Mouse (Mus musculus): ENCODE results near the gene Gm28551. TPM values are rescaled to one million over a fixed set of nuclear protein-coding genes. Genes with fewer than 3 reads are reported as not detected.
"Not testable (repeated sequence)": the region's sequence is repeated elsewhere in the genome, so short reads cannot be mapped to it uniquely, and the experiment has no call there.

Gene Gm28551
- total and polyA plus RNA-seq, 3 experiments: 0.04 to 1.1 TPM; not detected in 1

GRCm38 (mm10) chr1:53335465-53335864, 17.0 kb downstream of the Gm28551 start:
- no peak for DNase-seq (ENCODE audit: extremely low read depth)
- dilution Hi-C loops (cut with MboI; ENCODE audit: extremely low pct_ligation_motif_present, extremely low pct_unique_long_range_greater_than_20kb, low sequenced_read_pairs): no loop called here

DNA sequence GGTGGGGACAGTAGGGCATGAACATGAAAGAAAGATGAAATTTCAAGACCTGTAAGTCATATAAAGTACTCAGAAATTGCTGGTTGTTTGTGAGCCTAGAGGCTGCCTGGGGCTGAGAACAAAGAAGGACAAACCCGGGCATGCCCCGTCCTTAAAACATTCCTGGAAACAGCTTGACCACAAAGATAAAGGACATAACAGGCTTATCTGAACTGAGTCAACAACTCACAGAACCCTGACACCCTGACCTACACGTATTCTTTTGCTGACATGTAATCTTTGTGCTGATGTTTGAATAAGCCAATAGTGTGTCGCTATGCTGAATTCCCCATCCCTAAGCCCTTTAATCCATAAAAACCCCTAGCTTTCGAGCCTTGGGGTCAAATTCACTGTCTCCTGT, 18.9 kb downstream of the Gm28551 start:
- H3K36me3 ChIP-seq (replicated peaks in 1 of 2; ENCODE audit: control insufficient read depth in 1 of 2, insufficient read depth in 1 of 2, low read length in 1 of 2); H3K4me3 ChIP-seq (replicated peaks in 1 of 3; ENCODE audit: low read depth in 2 of 3, low read length in 2 of 3, poor library complexity in 1 of 3); H3K27ac ChIP-seq (ENCODE audit: insufficient read depth, low read depth); H3K9ac ChIP-seq (ENCODE audit: insufficient read depth, low read depth); H3K79me2 ChIP-seq (replicated peaks; ENCODE audit: control insufficient read depth, extremely low read depth, insufficient read depth, poor library complexity, severe bottlenecking); H3K4me2 ChIP-seq (ENCODE audit: insufficient read depth, low read depth, poor library complexity, severe bottlenecking); H3K9me3 ChIP-seq (replicated peaks; ENCODE audit: low read length); H3K4me1 ChIP-seq (ENCODE audit: control insufficient read depth in 1 of 2, insufficient read depth in 2 of 2); in situ Hi-C loops (cut with MboI; ENCODE audit: low pct_ligation_motif_present, low pct_unique_long_range_greater_than_20kb, low sequenced_read_pairs); DNase-seq (ENCODE audit: extremely low read depth); dilution Hi-C loops (cut with MboI; ENCODE audit: extremely low pct_ligation_motif_present, extremely low pct_unique_long_range_greater_than_20kb, low sequenced_read_pairs); H3K27me3 ChIP-seq (replicated peaks): not testable (repeated sequence)

More at GRCm38 (mm10) chr1:53335465-53335864, 17.0 kb downstream of the Gm28551 start:
- TF ChIP-seq E2F4 (IDR thresholded peaks at IDR 0.05; ENCODE audit: insufficient replicate concordance, low read depth, low read length) (no peak), SIN3A (IDR thresholded peaks at IDR 0.05; ENCODE audit: low read length) (no peak), MAZ (IDR thresholded peaks at IDR 0.05; ENCODE audit: low read depth, low read length) (no peak), POLR2AphosphoS2 (IDR thresholded peaks at IDR 0.05; ENCODE audit: low read depth, low read length) (no peak), JUND (conservative IDR thresholded peaks at IDR 0.05; ENCODE audit: low read depth, low read length) (no peak), ZNF384 (IDR thresholded peaks at IDR 0.05; ENCODE audit: low read depth, low read length) (no peak), PAX5 (IDR thresholded peaks at IDR 0.05; ENCODE audit: low read length) (no peak), ZMIZ1 (IDR thresholded peaks at IDR 0.05; ENCODE audit: low read depth, low read length) (no peak), ELF1 (IDR thresholded peaks at IDR 0.05; ENCODE audit: low read depth, low read length) (no peak), ETS1 (conservative IDR thresholded peaks at IDR 0.05; ENCODE audit: low read depth, low read length) (no peak), MAFK (IDR thresholded peaks at IDR 0.05; ENCODE audit: insufficient replicate concordance, low read length) (no peak), MAX (IDR thresholded peaks at IDR 0.05; ENCODE audit: low read length) (no peak), RCOR1 (conservative IDR thresholded peaks at IDR 0.05; ENCODE audit: low read depth, low read length) (no peak)
- no peaks in the 10 kb centered on the region for H3K79me2 ChIP-seq (replicated peaks; ENCODE audit: control insufficient read depth, extremely low read depth, insufficient read depth, poor library complexity, severe bottlenecking)
- H3K9me3 ChIP-seq (replicated peaks; ENCODE audit: low read length): no peaks in the 10 kb centered on the region
- no peak overlapping the region for H3K9ac ChIP-seq (ENCODE audit: insufficient read depth, low read depth)
- in situ Hi-C loops (cut with MboI; ENCODE audit: low pct_ligation_motif_present, low pct_unique_long_range_greater_than_20kb, low sequenced_read_pairs): no loop called here
- H3K4me3 ChIP-seq (replicated peaks in 1 of 3; ENCODE audit: low read depth in 2 of 3, low read length in 2 of 3, poor library complexity in 1 of 3): no peak overlapping the region
- no peaks in the 10 kb centered on the region for H3K36me3 ChIP-seq (replicated peaks in 1 of 2; ENCODE audit: control insufficient read depth in 1 of 2, insufficient read depth in 1 of 2, low read length in 1 of 2)
- no peaks in the 10 kb centered on the region for H3K4me1 ChIP-seq (ENCODE audit: control insufficient read depth in 1 of 2, insufficient read depth in 2 of 2)
- no peaks in the 10 kb centered on the region for H3K27me3 ChIP-seq (replicated peaks)
- no peak overlapping the region for H3K4me2 ChIP-seq (ENCODE audit: insufficient read depth, low read depth, poor library complexity, severe bottlenecking)
- H3K27ac ChIP-seq (ENCODE audit: insufficient read depth, low read depth): no peak overlapping the region

GRCm38 (mm10) chr1:53324827-53325494, 27.5 kb downstream of the Gm28551 start:
- H3K4me1 ChIP-seq (ENCODE audit: control insufficient read depth in 1 of 2, insufficient read depth in 2 of 2): no peaks in the 10 kb centered on the region
- H3K27me3 ChIP-seq (replicated peaks): no peaks in the 10 kb centered on the region
- no peak overlapping the region for H3K27ac ChIP-seq (ENCODE audit: insufficient read depth, low read depth)
- H3K36me3 ChIP-seq (replicated peaks in 1 of 2; ENCODE audit: control insufficient read depth in 1 of 2, insufficient read depth in 1 of 2, low read length in 1 of 2): peaks cover 11 to 30% of the 10 kb centered on the region in 2 experiments
- dilution Hi-C loops (cut with MboI; ENCODE audit: extremely low pct_ligation_motif_present, extremely low pct_unique_long_range_greater_than_20kb, low sequenced_read_pairs): no loop called here
- DNase-seq (ENCODE audit: extremely low read depth): no peak
- no peaks in the 10 kb centered on the region for H3K79me2 ChIP-seq (replicated peaks; ENCODE audit: control insufficient read depth, extremely low read depth, insufficient read depth, poor library complexity, severe bottlenecking)
- no peaks in the 10 kb centered on the region for H3K9me3 ChIP-seq (replicated peaks; ENCODE audit: low read length)
- H3K4me3 ChIP-seq (replicated peaks in 1 of 3; ENCODE audit: low read depth in 2 of 3, low read length in 2 of 3, poor library complexity in 1 of 3): no peak overlapping the region
- H3K4me2 ChIP-seq (ENCODE audit: insufficient read depth, low read depth, poor library complexity, severe bottlenecking): no peak overlapping the region
- in situ Hi-C loops (cut with MboI; ENCODE audit: low pct_ligation_motif_present, low pct_unique_long_range_greater_than_20kb, low sequenced_read_pairs): no loop called here
- H3K9ac ChIP-seq (ENCODE audit: insufficient read depth, low read depth): no peak overlapping the region
- TF ChIP-seq CHD2 (IDR thresholded peaks at IDR 0.05; ENCODE audit: low read length): no peak
- TF ChIP-seq MXI1 (IDR thresholded peaks at IDR 0.05; ENCODE audit: low read depth, low read length): no peak
- no peak for TF ChIP-seq TBP (conservative IDR thresholded peaks at IDR 0.05; ENCODE audit: low read depth, low read length)
- no peak for TF ChIP-seq SIN3A (IDR thresholded peaks at IDR 0.05; ENCODE audit: low read length)
- TF ChIP-seq EP300 (IDR thresholded peaks at IDR 0.05; ENCODE audit: low read length): no peak
- TF ChIP-seq POLR2A (IDR thresholded peaks at IDR 0.05; ENCODE audit: low read depth, low read length): no peak
- TF ChIP-seq SMC3 (IDR thresholded peaks at IDR 0.05; ENCODE audit: low read depth, low read length): no peak
- TF ChIP-seq UBTF (IDR thresholded peaks at IDR 0.05; ENCODE audit: low read depth, low read length): no peak
- TF ChIP-seq JUN (IDR thresholded peaks at IDR 0.05; ENCODE audit: insufficient read depth, low read depth, low read length): no peak
- no peak for TF ChIP-seq E2F4 (IDR thresholded peaks at IDR 0.05; ENCODE audit: insufficient replicate concordance, low read depth, low read length)
- no peak for TF ChIP-seq RAD21 (IDR thresholded peaks at IDR 0.05; ENCODE audit: low read depth, low read length)
- no peak for TF ChIP-seq ZNF384 (IDR thresholded peaks at IDR 0.05; ENCODE audit: low read depth, low read length)
- no peak for TF ChIP-seq PAX5 (IDR thresholded peaks at IDR 0.05; ENCODE audit: low read length)
- no peak for TF ChIP-seq USF1 (IDR thresholded peaks at IDR 0.05; ENCODE audit: low read depth, low read length)
- no peak for TF ChIP-seq JUND (conservative IDR thresholded peaks at IDR 0.05; ENCODE audit: low read depth, low read length)
- no peak for TF ChIP-seq MEF2A (IDR thresholded peaks at IDR 0.05; ENCODE audit: borderline replicate concordance, low read depth, low read length)
- no peak for TF ChIP-seq ELF1 (IDR thresholded peaks at IDR 0.05; ENCODE audit: low read depth, low read length)
- TF ChIP-seq TCF12 (IDR thresholded peaks at IDR 0.05; ENCODE audit: low read depth, low read length): no peak

Data from CH12.LX (cell line).